Mouse (Mus musculus): ENCODE results near the gene Pkmyt1.
A peak's percentile ranks its signal among the peaks of the same experiment; 100 is the strongest.

Pkmyt1 gene

DNA sequence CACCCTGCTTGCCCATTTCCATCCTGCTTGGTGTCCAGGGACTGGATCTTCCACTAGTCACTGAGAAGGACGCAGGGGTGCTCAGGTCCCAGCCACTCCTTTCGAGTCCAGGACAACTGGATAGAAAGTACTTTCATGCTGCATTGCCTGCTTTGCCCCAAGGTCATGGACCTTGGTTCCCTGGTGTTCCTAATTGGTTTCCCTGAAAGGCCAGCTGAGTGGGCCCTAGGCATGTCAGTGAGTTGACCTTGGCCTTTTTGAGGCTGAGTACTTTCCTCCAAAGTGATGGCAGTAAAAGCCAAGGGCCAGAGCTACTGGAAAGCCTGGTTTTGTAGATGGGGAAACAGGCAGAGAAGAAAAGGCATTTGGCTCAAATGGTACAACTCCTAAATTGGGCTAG, 4.2 kb upstream of the Pkmyt1 start:
- DNase-seq (ENCODE audit: inconsistent age in 2 of 2, low spot score in 1 of 2), result peak; percentile 84 to 88

DNA sequence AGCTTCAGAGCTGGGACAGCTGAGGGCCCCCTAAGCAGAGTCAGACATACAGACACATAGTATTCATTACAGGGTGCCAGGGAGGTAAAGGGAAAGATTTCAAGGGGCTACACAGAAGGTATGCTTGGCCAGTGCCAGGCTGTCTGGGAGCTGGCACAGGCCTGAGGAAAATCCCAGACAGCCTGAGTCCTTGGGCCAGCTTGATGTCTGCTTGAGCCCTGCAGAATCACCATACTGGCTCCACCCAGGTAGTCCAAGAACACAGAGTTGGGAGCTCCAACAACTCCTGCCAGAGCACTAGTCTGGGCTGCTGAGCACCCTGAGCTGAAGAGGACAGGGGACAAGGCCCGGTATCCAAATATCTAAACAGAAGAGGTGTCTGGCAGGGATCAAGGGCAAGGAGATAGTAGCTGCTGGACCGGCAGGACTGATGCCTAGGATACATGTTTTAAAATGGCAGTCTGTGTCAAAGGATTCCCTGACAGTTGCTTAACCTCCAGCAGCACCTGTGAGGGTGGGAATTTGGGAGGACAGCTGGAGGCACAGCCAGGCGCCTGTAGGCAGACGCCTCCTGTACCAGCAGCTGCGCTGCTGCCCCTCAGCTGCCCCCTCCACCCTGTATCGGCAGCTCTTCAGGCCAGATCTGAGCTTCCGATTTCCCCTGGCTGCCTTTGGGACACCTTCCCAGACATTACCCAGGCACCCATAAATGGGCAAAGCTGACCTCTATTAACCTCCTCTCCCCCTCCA, 3.6 kb upstream of the Pkmyt1 start, which contains the start of gene 1520401A03Rik:
1520401A03Rik (minus strand) TSS at position 408 of the 750 bp plus-strand sequence.
- peak; percentile 61 to 83 for DNase-seq (ENCODE audit: inconsistent age in 2 of 2, low spot score in 1 of 2)

GRCm38 (mm10) chr17:23725477-23725876, 659 bp upstream of the Pkmyt1 start:
- no peak for DNase-seq (ENCODE audit: inconsistent age in 2 of 2, low spot score in 1 of 2)

- peak; percentile 85 to 88 for DNase-seq (ENCODE audit: inconsistent age in 2 of 2, low spot score in 1 of 2)
These were observed 614 bp downstream of the Pkmyt1 start for GRCm38 (mm10) chr17:23726758-23727142.

DNA sequence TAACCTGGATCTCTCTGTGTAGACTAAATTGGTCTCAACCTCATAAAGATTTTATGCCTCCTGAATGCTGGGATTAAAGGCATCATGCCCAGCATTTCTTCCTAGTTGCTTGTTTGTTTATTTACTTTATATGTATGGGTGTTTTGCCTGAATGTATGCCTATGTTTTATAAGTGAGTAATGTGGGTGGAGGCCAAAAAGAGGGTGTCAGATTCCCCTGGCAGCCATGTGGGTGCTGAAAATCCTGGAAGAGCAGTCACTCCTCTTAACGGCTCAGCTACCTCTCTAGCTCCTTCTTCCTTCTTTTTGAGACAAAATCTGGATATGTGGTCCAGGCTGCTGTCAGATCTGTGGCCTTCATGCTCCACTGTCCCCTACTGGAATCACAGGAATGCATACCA, 4.3 kb downstream of the Pkmyt1 start:
- DNase-seq (ENCODE audit: inconsistent age in 2 of 2, low spot score in 1 of 2), result no peak

- DNase-seq (ENCODE audit: inconsistent age in 2 of 2, low spot score in 1 of 2), result no peak
These were observed 8.2 kb downstream of the Pkmyt1 start for GRCm38 (mm10) chr17:23734341-23734740.

DNA sequence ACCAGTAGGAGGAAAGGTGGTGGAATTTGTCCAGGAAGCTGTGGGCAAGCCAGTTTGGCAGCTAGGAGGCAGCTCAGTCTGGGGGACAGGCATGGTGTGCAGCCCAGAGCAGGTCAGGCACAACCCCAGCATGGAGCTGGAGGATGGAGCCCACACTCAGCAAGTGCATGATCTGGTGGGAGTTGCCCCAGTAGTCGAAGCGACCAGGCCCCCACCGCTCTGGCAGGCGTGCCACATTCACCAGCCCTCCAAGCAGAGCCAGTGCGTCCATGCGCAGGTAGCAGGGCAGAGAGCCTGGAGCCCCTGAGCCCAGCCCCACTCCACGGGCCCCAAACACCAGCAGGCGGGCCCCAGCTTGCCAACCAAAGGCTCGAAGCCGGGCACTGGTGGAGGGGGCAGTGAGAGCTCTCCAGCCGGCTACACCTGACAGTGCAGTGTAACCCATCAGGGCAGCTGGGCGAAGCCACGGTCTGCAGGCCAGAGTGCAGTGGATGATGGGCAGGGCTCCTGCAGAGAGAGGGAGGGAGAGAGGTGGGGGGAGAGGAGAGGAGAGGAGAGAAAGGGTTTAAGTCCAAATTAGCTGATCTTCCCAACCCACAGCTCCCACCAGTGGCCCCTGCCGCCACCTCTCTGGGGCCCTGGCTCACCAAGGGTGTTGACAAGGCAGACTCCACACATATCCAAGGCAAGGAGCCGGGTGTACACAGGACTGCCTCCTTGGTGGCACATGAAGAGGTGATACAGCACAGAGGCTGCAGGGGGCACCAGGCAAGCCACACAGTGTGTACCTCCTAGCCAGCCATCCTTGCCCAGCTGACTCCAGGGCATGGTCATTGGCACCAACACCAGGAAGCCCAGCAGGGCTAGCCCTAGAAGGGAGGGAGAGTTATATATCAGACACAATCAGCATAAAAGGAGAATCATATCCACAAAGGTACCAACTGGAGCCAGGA, 11.6 kb downstream of the Pkmyt1 start:
- no peak for DNase-seq (ENCODE audit: inconsistent age in 2 of 2, low spot score in 1 of 2)

DNA sequence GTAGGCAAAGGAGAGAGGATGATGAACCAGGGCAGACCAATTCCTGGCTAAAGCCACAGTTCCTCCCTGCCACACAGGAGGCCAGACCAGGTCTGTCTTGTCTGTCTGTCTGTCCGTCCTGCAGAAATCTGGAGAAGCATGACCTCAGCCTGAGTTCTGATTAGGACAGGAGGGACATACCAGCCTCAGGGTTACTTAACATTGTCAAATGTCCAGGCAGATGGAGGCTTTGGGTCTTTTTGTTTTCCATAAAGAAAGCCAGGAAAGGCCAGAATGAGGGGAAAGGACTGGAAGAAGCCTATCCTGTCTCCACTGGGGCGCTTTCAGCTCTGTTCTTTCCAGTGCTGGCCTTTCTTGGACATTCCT, 12.7 kb downstream of the Pkmyt1 start:
- DNase-seq (ENCODE audit: inconsistent age in 2 of 2, low spot score in 1 of 2), result no peak

- DNase-seq (ENCODE audit: inconsistent age in 2 of 2, low spot score in 1 of 2), result no peak
These were observed 13.3 kb downstream of the Pkmyt1 start for GRCm38 (mm10) chr17:23739202-23740135.

GRCm38 (mm10) chr17:23740136-23740584, 14.0 kb downstream of the Pkmyt1 start:
- peak; percentile 93 to 96 for DNase-seq (ENCODE audit: inconsistent age in 2 of 2, low spot score in 1 of 2)

- no peak for DNase-seq (ENCODE audit: inconsistent age in 2 of 2, low spot score in 1 of 2)
These were observed 14.5 kb downstream of the Pkmyt1 start, which contains the start of gene Paqr4 for GRCm38 (mm10) chr17:23740598-23741021. Gene Paqr4 (minus strand): TSS chr17:23740867.

DNA sequence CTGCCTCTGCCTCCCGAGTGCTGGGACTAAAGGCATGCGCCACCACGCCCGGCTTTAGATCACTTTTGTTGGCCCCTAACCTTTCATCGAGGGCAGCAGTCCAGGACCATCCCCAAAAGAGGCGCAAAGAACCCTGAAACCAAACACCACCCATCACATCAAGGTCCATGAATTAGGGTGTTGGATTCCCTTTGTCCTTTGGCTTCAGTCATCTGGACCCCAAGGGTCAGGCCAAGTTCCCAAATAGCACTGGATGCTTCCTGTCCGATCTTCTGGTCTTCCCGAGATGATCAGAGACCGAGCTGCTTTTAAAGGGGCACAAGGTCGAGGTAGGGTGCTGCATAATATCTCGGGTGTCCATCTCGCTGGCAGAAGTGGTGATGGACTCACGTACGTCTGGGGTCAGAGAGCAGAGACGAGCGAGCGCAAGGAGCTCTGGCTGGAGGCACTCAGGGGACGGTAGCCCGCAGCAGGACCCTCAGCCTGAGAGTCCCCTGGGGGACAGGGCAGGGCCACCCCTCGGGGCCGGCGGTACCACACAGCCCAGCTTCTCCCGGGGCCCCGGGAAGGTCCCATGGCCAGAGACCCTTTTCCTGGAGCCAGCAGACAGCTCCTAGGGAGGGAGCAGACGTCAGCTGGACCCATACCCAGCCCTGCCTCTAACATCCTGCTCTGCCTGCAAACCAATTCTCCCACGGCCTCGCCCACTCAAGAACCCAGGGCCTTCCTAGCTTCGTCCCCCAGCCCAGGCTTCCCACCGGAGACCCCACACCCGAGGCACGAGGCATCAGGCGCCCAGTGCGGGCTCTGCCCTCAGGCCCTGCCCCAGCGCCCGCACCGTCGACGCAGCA, 15.4 kb downstream of the Pkmyt1 start:
- no peak for DNase-seq (ENCODE audit: inconsistent age in 2 of 2, low spot score in 1 of 2)

DNA sequence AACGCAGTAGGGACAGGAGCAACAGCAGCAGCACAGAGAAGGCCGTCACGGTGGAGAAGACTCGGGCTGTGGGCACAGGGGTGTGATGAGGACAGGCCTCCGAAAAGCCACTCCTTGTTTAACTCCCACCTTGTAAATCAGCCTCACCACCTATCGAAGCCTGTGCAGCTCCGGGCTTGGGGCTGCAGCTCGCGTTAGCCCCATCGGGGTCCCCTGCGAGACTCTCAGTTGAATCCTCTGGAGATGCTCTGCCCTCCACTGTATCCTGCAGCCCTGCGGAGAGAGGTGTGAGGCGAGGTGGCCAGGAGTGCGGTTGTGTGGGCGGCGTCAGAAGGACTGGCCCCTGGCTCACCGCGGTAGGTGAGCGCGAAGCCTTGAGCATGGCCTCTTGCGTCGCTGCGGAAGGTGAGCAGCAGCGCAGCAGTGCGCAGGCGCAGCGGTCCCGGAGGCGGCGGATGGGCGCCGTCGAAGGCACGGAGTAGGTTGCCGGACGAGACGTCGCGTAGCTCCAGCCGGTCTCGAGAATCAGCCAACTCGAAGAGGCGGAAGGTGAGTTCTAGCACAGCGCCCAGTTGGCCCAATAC, 16.2 kb downstream of the Pkmyt1 start:
- no peak for DNase-seq (ENCODE audit: inconsistent age in 2 of 2, low spot score in 1 of 2)

DNA sequence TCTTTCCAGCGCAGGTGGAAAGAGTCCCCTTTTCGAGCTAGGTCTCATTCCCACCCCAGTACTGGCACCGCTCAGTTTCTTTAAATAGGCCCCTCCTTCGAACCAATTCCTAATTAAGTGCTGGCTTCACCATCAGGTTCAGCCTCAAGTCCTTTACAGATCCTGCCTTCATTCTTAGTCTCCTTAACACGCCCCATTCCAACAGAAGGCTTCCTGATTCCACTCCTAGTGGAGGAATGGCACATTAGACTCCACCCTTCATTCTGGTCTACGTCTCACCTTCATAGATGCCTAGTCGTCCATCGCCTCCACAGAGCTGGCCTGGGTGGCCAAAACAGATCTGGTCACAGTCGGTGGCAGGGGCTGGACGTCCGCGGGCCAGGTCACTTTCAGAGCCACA, 16.8 kb downstream of the Pkmyt1 start:
- DNase-seq (ENCODE audit: inconsistent age in 2 of 2, low spot score in 1 of 2), result no peak

- DNase-seq (ENCODE audit: inconsistent age in 2 of 2, low spot score in 1 of 2), result no peak
These were observed 17.9 kb downstream of the Pkmyt1 start for GRCm38 (mm10) chr17:23744076-23744475.

DNA sequence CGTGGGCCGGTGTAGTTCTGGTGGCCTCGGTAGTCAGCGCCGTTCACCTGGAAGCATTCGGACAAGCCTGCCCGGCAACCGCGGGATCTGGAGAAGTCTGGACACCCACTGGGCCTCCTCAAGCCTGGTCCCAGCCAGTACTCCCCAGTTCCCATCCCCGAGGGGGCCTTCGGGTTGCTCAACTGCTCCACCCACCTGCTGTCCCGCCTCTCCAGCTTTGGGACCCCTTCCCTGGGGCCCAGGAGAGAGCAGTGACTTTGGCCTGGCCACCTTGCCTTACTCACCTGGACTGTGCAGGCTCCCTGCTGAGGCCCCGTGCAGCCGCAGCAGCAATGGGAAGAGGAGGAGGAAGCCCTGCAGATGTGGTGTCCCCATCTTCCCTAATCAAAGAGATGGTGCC, 18.5 kb downstream of the Pkmyt1 start:
- no peak for DNase-seq (ENCODE audit: inconsistent age in 2 of 2, low spot score in 1 of 2)

DNA sequence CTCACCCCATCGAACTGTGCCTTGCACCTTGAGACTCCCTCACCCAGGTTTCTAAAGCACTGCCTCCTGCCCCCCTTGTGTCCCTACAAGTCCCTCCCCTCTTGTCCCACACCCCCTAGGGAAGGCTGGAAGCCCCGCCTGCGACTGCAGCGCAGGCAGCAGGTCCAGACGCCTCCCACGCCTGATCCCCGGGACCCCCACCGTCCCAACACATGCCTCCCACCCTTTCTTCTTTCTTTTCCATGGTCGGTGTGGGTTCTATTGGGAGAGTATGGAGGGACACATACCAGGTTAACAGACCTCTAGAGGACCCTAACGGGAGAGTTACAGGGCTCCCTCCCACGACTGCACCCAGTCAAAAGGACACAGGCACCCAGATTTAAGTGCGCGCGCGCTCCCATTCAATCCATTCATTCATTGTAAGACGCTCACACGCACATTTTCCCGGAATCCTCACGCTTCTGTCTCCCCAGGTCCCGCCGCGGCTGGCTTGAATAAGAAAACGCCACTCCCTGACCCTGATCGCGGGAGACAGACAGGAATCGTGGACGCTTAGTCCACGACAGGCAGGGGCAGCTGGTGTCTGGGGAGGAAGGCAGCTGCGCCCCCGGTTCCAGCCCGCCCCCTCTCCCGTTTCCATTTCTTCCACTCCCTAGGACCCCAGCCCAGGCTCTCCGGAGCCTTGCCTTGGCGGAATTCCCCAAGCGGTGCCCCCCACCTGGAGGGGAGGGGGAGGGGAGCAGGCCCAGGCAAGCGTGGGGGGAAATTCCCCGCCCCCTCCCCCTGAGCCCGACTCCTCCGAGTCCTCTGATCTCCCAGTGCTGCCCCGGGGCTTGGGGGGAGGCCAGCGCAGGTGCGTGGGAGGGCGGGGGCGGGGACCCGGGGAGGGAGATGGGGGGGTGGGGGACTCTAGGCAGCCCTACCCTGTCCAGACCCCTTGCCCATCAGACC, 19.4 kb downstream of the Pkmyt1 start, which contains the start of gene Kremen2:
Kremen2 (minus strand) TSS at position 533 of the 951 bp plus-strand sequence.
- no peak for DNase-seq (ENCODE audit: inconsistent age in 2 of 2, low spot score in 1 of 2)

DNA sequence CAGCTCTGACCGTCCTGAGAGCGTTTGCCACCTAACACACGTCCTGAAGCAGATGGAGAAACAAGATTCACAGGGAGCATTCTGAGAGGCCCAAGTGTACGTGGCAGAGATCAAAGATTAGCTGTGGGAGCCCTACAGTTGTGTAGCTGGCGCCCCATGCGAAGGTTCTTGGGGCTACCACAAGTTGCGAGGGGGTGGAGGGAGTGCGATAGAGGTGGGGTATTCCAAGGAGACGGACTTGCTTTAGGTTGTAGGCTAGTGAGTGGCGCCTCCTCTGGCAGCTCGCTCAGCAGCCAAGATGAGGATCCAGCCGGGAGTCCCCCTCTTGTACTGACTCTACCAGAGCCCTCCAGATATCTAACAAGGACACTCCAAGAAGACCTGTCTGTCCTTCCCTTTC, 20.2 kb downstream of the Pkmyt1 start:
- DNase-seq (ENCODE audit: inconsistent age in 2 of 2, low spot score in 1 of 2), result no peak
